In the genomic region with DNA sequence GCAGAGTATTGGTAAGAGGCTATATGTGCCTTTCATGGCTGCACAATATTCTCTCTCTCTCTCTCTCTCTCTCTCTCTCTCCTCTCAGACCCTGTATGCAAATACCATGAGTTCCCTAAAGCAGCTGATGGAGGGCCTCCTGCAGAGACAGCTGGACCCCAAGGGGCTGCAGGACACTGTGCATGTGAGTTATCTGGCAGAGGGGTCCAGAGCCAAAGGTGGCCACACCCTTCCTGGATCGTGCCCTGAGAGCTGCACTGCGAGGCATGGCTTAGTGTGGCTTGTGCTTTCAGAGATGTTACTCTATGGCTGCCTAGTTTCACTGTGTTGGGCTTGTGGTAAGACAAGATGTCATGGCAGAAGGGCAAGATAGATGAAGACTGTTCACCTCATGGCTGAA, we compare ENCODE assay signal across 24 mouse cellular contexts. TPM values are rescaled to one million over a fixed set of nuclear protein-coding genes. Genes with fewer than 3 reads are reported as not detected.
"Had no signal": no experiment of that assay in that cellular context is flagged by ENCODE, and none has a peak within 500 bp of the region (broad histone marks: within the 10 kb centered on the region; RNA-seq: fewer than 3 reads in every experiment).

No protein-coding gene starts in this region.

- H3K36me3 ChIP-seq: neural tube, embryonic 12.5 days; neural tube, embryonic 13.5 days; neural tube, embryonic 15.5 days; stomach, embryonic 15.5 days had no signal

- H3K27ac ChIP-seq: neural tube, embryonic 12.5 days; neural tube, embryonic 13.5 days; neural tube, embryonic 15.5 days; stomach, embryonic 15.5 days; stomach, postnatal 0 days had no signal

- H3K4me1 ChIP-seq: neural tube, embryonic 12.5 days; neural tube, embryonic 13.5 days; neural tube, embryonic 15.5 days; stomach, embryonic 15.5 days had no signal

- H3K9ac ChIP-seq: neural tube, embryonic 12.5 days; neural tube, embryonic 13.5 days; neural tube, embryonic 15.5 days; stomach, embryonic 15.5 days had no signal

- H3K4me2 ChIP-seq: neural tube, embryonic 12.5 days; neural tube, embryonic 13.5 days; neural tube, embryonic 15.5 days; stomach, embryonic 15.5 days had no signal

- H3K4me3 ChIP-seq: neural tube, embryonic 12.5 days; neural tube, embryonic 13.5 days; neural tube, embryonic 15.5 days; stomach, embryonic 15.5 days had no signal

- H3K27me3 ChIP-seq: neural tube, embryonic 12.5 days; neural tube, embryonic 13.5 days; neural tube, embryonic 15.5 days; stomach, embryonic 15.5 days had no signal

- DNase-seq: retina, postnatal 1 day; right cerebral cortex, adult 18-20 months; right cerebral cortex, postnatal 14 days; right cerebral cortex, postnatal 25 days; right cerebral cortex, postnatal 4 days; thymus, adult 18-20 months; thymus, adult 2 months; thymus, postnatal 14 days; thymus, postnatal 25 days; thymus, postnatal 36 days; thymus, postnatal 4 days had no signal

RNA-seq across cellular contexts. Expression of gene Trpm8, which starts 29.8 kb away (rescaled TPM):
- total RNA-seq: neutrophil, adult 5-6 weeks had no signal
- polyA plus RNA-seq: neural tube, embryonic 11.5 days; neural tube, embryonic 12.5 days; small intestine, adult 2 months; spleen, adult 2 months; stomach, embryonic 14.5 days; stomach, embryonic 15.5 days; stomach, embryonic 16.5 days; thymus, postnatal 0 days; urinary bladder, adult 2 months had no signal

RNA-seq across cellular contexts. Expression of gene Ugt1a1, which starts 35.9 kb away (rescaled TPM):
- polyA plus RNA-seq: neural tube, embryonic 11.5 days; neural tube, embryonic 12.5 days; neural tube, embryonic 13.5 days; neural tube, embryonic 15.5 days had no signal

RNA-seq across cellular contexts. Expression of gene Dnajb3, which starts 42.1 kb away (rescaled TPM):
- total RNA-seq: neutrophil, adult 5-6 weeks had no signal
